Mouse (Mus musculus): ENCODE measurements around the gene Ms4a4b.

- TF ChIP-seq POLR2A (IDR thresholded peaks at IDR 0.05; ENCODE audit: low read depth, low read length) (no peak), CTCF (IDR thresholded peaks at IDR 0.05; ENCODE audit: extremely low read depth, insufficient read depth, insufficient read length, insufficient replicate concordance) (no peak)
Observed at GRCm38 (mm10) chr19:11479714-11480113, 36.4 kb downstream of the Ms4a4b start.
